Mouse (Mus musculus) megakaryocyte progenitor cell, adult 5-6 weeks (primary cell): Measurements from ENCODE around the gene Chd5. TPM values are rescaled to one million over a fixed set of nuclear protein-coding genes. Genes with fewer than 3 reads are reported as not detected.
A peak's percentile ranks its signal among the peaks of the same experiment; 100 is the strongest.

Experiments
- ATAC-seq: replicated peaks from 2 replicates; pipeline ENCODE4 v1.8.0; 2016; ENCODE audit warnings: mild to moderate bottlenecking, moderate TSS enrichment, inconsistent platforms; ENCODE audit not compliant: poor library complexity
- total RNA-seq, 2 experiments: library from RNA; stranded (forward) in 1 of 2; stranded (reverse) in 1 of 2; fragments of 157-497, 149-512 nt in 1 of 2; fragments of 200-1000 nt in 1 of 2; gene quantifications; 2 replicates each; pipeline versions ENCODE4 v1.2.3 to v1.2.4; 2015 to 2017

Gene Chd5
- total RNA-seq, 2 experiments from 2014 or later, result 0.08 TPM; not detected in 1

DNA sequence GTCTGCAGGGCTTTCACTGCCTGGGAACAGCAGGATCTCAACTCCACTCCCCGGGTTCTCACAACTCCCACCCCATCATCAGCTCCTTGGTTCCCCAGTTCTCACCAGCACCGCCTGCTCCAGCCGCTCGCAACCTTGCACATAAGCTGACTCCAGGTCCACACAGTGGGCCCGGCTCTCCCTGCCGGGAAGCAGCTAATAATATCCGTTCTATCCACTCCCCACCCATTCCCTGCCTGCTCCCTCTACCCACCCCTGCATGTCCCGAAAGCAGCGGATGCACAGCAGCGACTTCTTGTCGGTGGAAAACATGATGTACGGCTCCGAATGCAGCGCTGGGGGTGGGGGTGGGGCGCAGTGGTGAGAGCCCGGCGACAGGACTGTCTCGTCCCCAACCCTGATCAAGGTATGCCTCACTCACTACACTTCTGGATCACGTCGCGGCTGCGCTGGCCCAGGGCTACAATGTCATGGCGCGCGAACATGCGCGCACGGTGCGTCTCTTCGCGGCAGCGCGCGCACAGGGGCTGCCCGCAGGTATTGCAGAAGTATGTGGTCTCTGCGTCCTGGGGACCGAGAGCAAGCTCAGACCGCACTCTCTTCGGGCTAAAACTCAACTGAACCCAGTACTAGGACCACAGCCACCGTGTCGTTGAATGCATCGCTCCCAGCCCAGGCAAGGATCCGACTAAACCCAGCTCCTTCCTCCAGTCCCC is 22.8 kb upstream of the Chd5 start:
- ATAC-seq, result peak; percentile 34

DNA sequence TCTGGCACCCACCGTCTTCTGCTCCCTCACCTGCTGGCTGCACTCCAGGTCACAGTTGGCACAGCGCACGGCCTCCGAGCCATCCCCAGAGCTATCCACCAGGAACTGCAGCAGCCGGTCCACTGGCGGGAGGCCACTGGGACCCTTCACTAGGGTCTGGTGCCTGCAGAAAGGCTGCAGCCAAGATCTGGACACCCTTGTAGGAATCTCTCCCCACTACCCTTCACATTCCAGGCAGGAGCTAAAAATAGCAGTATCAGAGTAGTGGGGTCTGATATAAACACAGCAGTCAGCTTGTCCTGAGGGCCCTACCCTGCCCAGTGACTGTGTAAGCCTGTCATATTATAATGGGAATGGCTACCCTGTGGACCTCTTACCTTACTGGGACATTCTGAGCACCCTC is 20.8 kb upstream of the Chd5 start:
- no peak for ATAC-seq

GRCm38 (mm10) chr4:152318517-152319234 is 19.8 kb upstream of the Chd5 start, which contains the start of gene Rnf207:
TSS of gene Rnf207 (minus strand) at chr4:152318993.
- ATAC-seq, result peak; percentile 88

GRCm38 (mm10) chr4:152321464-152321863 is 17.0 kb upstream of the Chd5 start:
- ATAC-seq, result no peak

DNA sequence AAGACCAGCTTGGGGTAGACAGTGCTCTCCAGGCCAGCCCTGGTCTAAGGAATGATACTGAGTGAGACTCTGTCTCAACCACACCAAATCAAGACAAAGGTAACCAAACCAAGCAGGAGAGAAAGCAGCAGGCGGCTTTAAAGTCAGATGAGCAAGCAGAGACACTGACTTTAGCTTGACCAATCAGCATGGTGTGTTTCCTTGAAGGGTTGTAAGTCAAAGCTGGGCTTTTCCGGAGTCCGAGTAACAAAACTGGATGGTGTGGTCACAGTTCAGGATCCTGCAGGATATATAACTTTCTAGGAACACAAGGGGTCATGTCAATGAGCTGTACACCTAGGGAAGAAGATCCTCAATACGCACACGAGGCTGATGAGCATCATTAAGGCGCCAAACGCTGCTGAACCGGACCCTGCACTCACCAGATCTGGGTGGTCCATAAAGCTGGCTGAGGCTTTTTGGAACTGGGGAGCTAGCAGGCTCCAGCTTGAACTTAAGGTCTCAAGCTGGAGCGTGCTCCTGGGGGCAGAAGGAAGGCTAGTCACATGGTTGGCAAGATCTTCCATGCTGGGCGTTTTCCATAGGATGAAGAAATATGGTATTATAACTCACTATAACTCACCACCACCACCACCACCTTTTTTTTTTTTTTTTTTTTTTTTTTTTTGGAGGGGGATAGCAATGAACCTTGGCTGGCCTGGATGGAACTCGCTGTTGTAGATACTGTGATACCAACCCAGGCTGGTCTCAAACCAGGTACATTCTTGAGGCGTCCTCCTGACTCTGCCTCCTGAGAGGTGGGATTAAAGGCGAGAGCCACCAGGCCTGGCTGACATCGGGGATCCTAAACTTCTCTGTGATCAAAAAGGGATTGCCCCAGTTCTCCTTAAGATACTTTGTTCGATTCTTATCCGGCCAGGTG is 13.5 kb upstream of the Chd5 start:
- ATAC-seq, result peak; percentile 9; the same call in 1 of the 2 replicates

DNA sequence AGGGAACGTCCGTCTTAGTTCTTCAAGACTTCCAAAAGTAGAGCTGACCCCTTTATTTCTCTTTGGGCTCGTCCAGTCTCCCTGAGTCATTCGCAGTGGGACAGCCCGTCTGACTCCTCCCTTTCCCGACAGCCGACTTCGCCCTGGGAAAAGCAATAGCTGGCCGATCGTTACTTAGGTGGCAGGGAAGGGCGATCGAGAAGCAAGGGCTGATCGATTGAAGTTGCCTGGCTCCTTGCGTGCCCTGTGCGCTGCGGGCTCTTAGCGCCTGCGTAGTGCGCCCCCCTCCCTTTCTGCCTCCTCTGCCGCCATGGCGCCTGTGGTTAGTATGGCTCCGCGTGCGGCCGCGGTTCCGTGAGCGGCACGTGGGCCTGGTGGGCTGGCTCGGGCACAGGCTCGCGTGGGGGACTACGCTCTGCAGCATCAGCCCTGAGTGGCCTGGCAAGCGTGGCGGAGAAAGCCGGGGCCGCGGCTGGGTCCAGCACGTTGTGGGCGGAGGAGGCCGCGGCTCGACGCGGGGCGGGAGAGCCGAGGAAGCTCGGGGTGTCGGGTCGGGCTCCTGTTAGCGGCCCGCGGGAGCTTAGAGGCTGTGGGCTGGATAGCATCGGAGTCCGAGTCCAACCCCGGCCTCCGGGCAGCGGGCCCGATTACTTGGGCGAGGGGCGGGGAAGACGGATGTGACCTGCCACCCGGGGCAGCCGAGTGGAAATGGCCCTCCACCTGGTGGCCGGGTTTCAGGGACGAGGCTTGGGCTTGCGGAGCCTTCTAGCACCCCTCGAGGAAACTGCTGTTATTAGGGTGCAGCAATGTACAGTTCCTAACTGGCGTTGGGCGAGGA is 12.7 kb upstream of the Chd5 start, which contains the start of gene Rpl22:
TSS of gene Rpl22 (plus strand) at position 169 of the 838 bp plus-strand sequence.
- peak; percentile 91 for ATAC-seq

- no peak for ATAC-seq
Measured at GRCm38 (mm10) chr4:152326543-152326942, 11.9 kb upstream of the Chd5 start.

GRCm38 (mm10) chr4:152328691-152329090 is 9.8 kb upstream of the Chd5 start:
- peak; percentile 23 for ATAC-seq

- ATAC-seq, result peak; percentile 84
Measured at GRCm38 (mm10) chr4:152332952-152333351, 5.5 kb upstream of the Chd5 start.

GRCm38 (mm10) chr4:152333587-152333986 is 4.9 kb upstream of the Chd5 start:
- ATAC-seq, result no peak

GRCm38 (mm10) chr4:152337772-152338171 is 679 bp upstream of the Chd5 start:
- ATAC-seq, result no peak

- ATAC-seq, result no peak
Measured at GRCm38 (mm10) chr4:152339293-152339790, 891 bp downstream of the Chd5 start.

GRCm38 (mm10) chr4:152340584-152341284 is 2.3 kb downstream of the Chd5 start:
- peak; percentile 63 for ATAC-seq

GRCm38 (mm10) chr4:152343296-152343695 is 4.8 kb downstream of the Chd5 start:
- peak; percentile 53 for ATAC-seq

GRCm38 (mm10) chr4:152344651-152345050 is 6.2 kb downstream of the Chd5 start:
- 0 out of 2 replicates have a peak, but pooled peaks have one; percentile 9 for ATAC-seq

DNA sequence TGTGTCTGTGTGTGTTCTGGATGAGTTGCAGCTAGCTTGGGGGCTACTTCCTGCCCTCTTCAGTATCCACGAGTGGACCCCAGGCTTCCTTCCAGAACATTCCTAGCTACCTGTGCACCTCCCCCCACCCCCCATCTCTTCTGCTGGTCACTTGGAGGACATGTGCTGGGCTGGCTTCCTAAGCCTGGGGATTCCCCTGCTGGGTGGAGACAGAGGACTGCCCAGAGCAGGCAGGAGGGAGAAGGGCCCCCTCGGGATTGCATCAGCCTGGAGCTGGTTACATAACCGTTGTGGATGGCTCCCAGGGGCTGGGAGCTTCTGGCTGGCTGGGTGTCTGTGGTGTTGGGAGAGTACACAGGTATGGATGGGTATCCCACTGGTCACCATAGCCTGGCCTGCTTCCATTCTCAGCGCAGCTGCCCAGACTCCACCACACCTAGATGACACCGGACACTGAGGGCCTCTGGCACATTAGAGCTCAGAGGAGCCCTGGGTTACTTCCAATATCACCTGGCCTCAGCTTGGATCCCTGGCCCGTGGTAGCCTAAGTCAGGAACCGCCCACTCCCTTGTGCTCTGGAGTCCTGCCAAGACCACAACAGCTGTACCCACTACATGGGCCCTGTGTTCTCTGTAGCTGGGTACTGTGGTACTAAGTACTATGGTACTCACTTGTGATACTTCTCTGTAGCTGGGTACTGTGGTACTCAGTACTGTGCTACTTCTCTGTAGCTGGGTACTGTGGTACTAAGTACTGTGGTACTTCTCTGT is 6.9 kb downstream of the Chd5 start:
- ATAC-seq, result peak; percentile 70

DNA sequence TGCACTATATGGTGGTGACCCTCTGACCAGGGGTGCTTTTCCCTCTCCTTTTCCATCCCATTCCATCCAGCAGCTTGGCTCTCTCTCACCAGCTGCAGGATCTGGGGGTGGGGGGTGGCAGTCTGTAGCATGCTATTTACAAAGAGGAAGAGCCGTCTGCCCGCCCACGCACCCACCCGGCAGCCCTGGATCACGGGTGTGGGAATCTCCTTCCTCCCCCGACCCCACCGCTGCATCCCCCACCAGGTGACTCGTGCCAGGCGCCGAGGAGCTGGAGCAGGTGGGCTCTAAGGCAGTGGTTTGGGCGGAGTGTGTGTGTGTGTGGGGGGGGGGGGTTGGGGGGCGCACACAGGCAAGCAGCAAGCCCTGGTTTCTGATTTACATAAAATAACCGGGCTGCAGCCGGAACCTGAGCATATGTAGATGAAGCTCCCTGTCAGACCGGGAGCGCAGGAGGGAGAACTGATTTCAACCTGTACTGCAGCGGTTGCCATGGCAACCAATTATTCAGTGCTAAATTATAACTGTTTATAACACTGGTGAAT is 11.5 kb downstream of the Chd5 start:
- ATAC-seq, result no peak

DNA sequence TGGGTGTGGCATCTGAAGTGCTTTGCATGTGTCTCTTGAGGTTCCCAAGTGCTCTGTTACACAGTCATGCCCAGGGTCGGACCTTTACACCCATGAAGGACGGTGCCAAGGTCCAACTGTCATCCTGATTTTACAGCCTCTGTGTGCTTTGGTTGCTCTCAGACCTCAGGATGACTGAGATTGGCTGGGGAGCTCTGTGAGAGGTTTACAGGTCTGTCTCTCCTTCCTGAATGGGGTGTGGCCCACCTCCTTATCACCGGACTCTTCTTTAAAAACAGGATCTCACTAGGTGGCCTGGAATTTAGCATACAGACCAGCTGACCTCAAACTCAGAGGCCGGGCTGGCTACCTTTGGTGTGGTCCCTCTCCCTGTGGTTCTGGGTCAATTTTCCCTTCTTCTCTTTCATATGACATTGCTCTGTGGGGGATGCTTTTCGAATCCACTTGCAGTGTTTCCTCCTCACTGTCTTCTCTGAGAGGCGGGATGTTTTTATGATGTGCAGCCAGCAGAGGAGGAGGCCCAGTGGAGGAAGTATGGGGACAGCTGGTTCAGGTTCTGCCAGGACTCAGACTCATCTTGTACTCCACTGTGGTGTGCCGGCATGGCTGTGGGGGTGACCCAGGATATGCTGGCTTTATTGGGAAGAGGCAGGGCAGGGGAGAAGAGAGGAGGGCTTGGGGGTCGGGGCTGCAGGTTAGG is 12.4 kb downstream of the Chd5 start:
- ATAC-seq, result no peak
